Mouse (Mus musculus) spleen, adult 2 months (tissue): ENCODE data around the gene 1110032A03Rik.

Experiments
- CTCF ChIP-seq: fragments of 200-500 bp; IDR thresholded peaks from 2 replicates; pipeline ENCODE4 v1.5.1; 2011; ENCODE audit warnings: mild to moderate bottlenecking, inconsistent platforms; ENCODE audit not compliant: insufficient read depth, insufficient read length, insufficient replicate concordance; ENCODE audit errors: extremely low read depth
- POLR2A ChIP-seq: fragments of 200-500 bp; IDR thresholded peaks from 2 replicates; pipeline ENCODE4 v1.6.1; 2011; ENCODE audit warnings: low read depth, low read length, inconsistent platforms

DNA sequence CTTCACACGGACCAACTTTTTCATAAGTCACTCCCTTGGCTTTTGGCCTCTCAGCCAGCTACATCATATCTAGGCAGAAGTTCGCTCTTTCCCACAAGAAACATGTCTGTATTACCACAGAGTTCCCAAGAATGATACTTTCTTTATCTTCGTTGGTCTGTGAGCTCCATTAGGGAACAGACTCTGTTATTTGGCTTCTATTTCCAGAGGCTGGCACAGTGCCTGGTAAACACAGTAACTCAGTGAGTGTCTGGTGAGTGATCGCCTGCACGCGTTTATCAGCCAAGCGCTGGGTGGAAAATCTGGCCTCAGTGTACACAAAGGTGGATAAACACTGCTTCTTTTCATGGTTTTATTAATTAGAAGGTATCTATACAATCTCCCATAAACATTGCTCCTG lies 51.9 kb downstream of the 1110032A03Rik start:
- TF ChIP-seq CTCF: no peak
- no peak for TF ChIP-seq POLR2A
